Mouse (Mus musculus): ENCODE data around the gene Cdh13.

DNA sequence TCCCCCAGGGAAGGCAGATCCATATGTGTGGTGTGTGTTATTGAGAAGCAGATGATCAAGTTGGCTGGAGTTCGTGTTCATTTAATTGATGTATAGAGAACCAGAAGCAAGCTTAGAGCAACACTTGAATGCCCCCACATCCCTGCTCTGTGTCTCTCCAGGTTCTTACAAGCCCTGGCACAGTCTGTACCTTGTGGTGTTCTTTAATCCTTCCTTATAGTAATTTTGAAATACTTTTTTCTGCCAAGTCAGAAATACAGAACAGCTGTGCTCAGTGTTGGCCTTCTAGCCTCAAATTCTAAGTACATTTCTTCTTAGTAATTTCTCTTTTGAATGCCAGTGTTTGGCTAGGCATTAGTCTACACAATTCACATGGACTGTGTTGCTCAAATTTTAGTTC, 494.8 kb downstream of the Cdh13 start:
- no peak for TF ChIP-seq CTCF (IDR thresholded peaks at IDR 0.05; ENCODE audit: control insufficient read depth, insufficient read depth, insufficient replicate concordance, low read depth, low read length)
- no peak for TF ChIP-seq POLR2A (IDR thresholded peaks at IDR 0.05; ENCODE audit: control insufficient read depth, low read depth, low read length)
